Mouse (Mus musculus): ENCODE data around the gene Zfp629.

GRCm38 (mm10) chr7:127642254-127642653, 26.7 kb upstream of the Zfp629 start:
- TF ChIP-seq CTCF (IDR thresholded peaks at IDR 0.05; ENCODE audit: low read depth) (no peak), EP300 (IDR thresholded peaks at IDR 0.05; ENCODE audit: low read depth) (no peak)

Measured in heart, postnatal 0 days (tissue).